Mouse (Mus musculus): Measurements from ENCODE around the gene Sec16b.

GRCm38 (mm10) chr1:157503071-157503470 is 3.5 kb upstream of the Sec16b start:
- TF ChIP-seq POLR2A (IDR thresholded peaks at IDR 0.05; ENCODE audit: control insufficient read depth, low read depth, low read length) (no peak), CTCF (IDR thresholded peaks at IDR 0.05; ENCODE audit: control insufficient read depth, insufficient read depth, insufficient replicate concordance, low read depth, low read length) (no peak)
